Mouse (Mus musculus) spleen, postnatal 14 days (tissue): ENCODE measurements around the gene Morn4.

Experiments
- DNase-seq, 2 experiments: peaks; one replicate each; pipeline ENCODE4 v3.0.0; 2021 to 2022; ENCODE audit warnings: low spot score in 2 of 2

Morn4 gene

DNA sequence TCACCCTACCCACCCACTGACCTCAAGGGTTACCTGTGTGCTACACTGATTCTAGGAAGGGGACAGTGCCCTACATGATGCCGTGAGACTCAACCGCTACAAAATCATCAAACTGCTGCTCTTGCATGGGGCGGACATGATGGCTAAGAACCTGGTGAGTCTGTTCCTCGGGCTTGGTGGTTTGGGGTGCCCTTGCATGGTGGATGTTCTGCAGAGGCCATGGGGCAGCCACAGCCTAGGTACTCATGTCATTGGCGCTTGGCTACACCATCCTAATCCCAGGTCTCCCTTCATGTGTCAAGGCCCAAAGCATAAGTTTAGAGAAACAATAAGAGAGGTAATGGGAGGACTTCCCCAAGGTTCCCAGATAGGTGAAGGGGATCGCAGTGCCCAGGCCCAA, 42.2 kb downstream of the Morn4 start:
- no peak for DNase-seq

GRCm38 (mm10) chr19:42038310-42038709, 47.8 kb downstream of the Morn4 start:
- DNase-seq = no peak

- no peak for DNase-seq
These were observed 48.9 kb downstream of the Morn4 start for GRCm38 (mm10) chr19:42037167-42037702.

GRCm38 (mm10) chr19:42036357-42036756, 49.8 kb downstream of the Morn4 start:
- DNase-seq = no peak

DNA sequence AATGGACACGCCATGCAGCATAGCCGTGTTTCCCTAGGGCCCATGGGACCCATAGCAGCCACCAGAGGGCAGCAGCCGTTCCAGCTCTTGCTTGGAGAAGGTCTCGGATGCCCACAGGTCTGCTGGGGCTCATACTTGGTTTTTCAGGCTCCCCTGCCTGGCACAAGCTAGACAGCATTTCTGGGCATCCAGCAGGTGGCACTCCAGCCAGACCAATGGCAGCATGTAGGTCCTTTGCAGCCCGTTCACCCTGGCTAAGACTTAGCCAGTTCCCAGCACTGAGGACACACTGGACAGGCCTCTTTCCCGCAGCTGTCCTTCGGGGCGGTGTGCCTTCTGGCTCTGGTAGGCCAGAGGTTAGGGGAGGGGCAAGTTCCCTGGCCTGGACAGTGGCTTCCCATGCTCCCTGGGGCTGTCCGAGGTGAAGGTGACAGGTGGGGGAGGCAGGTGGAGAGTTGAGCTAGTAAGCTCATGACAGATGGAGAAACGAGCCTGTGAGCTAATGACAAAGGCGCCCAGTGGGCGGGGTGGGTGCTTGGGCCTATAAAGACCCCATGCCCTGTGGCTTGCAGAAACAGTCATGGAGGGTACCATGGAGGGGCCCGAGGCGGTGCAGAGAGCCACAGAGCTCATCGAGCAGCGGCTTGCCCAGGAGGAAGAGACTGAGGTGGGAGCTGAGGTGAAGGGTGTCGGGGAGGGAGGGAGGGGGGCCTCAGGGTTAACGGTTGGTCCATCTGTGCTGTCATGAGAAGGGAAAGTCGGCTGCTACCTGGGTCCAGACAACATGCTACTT, 50.5 kb downstream of the Morn4 start, which contains the start of gene Ankrd2:
Gene Ankrd2, plus strand, starts transcription at position 545 of the 793 bp plus-strand sequence.
- DNase-seq = peak; percentile 49 to 64

DNA sequence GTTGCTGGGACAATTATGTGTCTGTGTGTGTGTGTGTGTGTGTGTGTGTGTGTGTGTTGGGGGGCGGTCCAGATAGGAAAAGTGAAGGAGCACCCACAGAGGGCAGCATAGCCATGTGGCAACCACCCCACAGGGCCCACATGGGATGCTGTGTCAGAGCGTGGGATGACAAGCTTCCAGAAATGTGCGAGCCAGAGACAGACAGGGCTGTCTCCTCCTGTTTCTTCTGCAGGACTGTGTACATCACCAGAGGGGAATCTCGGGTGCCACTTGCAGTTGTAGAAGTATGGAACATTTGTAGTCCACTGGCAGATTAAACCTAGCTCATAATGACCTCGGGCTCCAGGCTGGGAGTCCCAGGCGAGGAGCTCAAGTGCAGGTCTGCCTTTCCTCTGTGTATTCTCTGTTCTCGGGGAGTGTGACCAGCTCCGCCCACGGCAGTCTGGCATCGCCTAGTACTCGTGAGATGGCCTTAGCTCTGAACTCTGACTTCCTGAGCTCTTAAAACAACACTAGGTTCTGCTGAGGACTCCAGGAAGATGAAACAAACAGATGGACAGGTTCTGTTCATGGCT, 51.2 kb downstream of the Morn4 start:
- DNase-seq = no peak

DNA sequence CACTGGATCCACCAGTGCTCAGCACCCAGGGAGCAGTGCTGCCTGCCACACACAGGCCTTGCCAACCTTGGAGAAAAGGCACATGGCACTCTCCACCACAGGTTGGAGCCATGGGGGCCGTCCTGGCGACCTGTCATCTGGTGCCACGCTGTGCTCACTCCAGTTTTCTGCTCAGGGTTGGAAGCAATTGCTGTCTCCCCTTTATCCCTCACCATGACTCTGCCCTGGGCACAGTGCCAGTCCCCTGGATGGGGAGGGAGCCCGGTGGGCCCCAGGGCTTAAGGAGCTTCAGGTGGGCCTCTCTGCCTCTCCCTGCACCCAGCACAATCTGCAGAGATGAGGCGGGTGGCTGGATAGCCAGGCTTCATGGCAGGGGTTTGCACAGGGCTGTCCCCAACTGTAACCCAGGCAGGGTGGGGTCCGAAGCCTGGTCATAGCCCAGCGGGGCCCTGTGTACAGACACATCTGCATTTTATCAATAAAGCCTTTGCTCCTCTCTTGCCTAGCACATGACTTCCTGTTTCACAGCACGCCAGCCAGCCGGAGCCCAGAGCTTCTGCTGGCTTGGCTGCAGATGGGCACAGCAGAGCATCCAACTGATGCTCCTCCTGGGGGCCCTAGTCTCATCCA, 51.9 kb downstream of the Morn4 start:
- no peak for DNase-seq

GRCm38 (mm10) chr19:42033611-42034010, 52.5 kb downstream of the Morn4 start:
- DNase-seq = no peak

GRCm38 (mm10) chr19:42031112-42031511, 55.0 kb downstream of the Morn4 start:
- DNase-seq = no peak

GRCm38 (mm10) chr19:42026158-42026557, 60.0 kb downstream of the Morn4 start:
- peak; percentile 41 to 64 for DNase-seq
